Mouse (Mus musculus) neural tube, embryonic 14.5 days (tissue): ENCODE data around the gene Man2a1. TPM values are rescaled to one million over a fixed set of nuclear protein-coding genes. Genes with fewer than 3 reads are reported as not detected.

Experiments used
- ATAC-seq: fragments of 200-750 bp; cut with Nextera tagmentation; 2 replicates; pipeline ENCODE4 v1.8.0; 2017; ENCODE audit warnings: low read depth, mild to moderate bottlenecking, moderate TSS enrichment, moderate library complexity
- H3K27ac ChIP-seq: fragments of 300-500 bp; sonication (generic); 2 replicates; pipeline ENCODE4 v1.5.1; 2014; ENCODE audit warnings: low read depth, mild to moderate bottlenecking, control low read depth, low read length, moderate library complexity, mixed read lengths
- H3K27me3 ChIP-seq: fragments of 300-500 bp; sonication (generic); 2 replicates; pipeline ENCODE4 v1.6.1; 2014; ENCODE audit warnings: low read length; ENCODE audit not compliant: control insufficient read depth, insufficient read depth
- H3K36me3 ChIP-seq: fragments of 300-500 bp; sonication (generic); 2 replicates; pipeline ENCODE4 v1.6.1; 2014; ENCODE audit warnings: low read length, mixed read lengths; ENCODE audit not compliant: control insufficient read depth, insufficient read depth
- H3K4me1 ChIP-seq: fragments of 300-500 bp; sonication (generic); 2 replicates; pipeline ENCODE4 v1.6.1; 2014; ENCODE audit warnings: low read length; ENCODE audit not compliant: control insufficient read depth, insufficient read depth
- H3K4me2 ChIP-seq: fragments of 300-500 bp; sonication (generic); 2 replicates; pipeline ENCODE4 v1.6.1; 2014; ENCODE audit warnings: mild to moderate bottlenecking, low read depth, low read length, control low read depth
- H3K4me3 ChIP-seq: fragments of 300-500 bp; sonication (generic); 2 replicates; pipeline ENCODE4 v1.5.1; 2014; ENCODE audit warnings: low read depth, low read length, control low read depth, mixed read lengths
- H3K9ac ChIP-seq: fragments of 300-500 bp; sonication (generic); replicated peaks from 2 replicates; pipeline ENCODE4 v1.6.1; 2014; ENCODE audit warnings: low read depth, mild to moderate bottlenecking, control low read depth, low read length, mixed read lengths
- H3K9me3 ChIP-seq: fragments of 300-500 bp; sonication (generic); 2 replicates; pipeline ENCODE4 v1.6.1; 2016; ENCODE audit warnings: low read length; ENCODE audit not compliant: control insufficient read depth
- WGBS: fragments of 180-500 bp; shearing (Covaris S2); extraction: QIAGEN DNeasy Blood & Tissue Kit; methylation state at CpG from one replicate; pipeline ENCODE4 v1.1.7; 2014; 5-methylcytosine and 5-hydroxymethylcytosine counted together
- polyA plus RNA-seq: library from polyadenylated mRNA; unstranded; fragments of >200 nt; fragmentation: Nextera tagmentation; extraction: Ambion mirVana; gene quantifications from 2 replicates; pipeline ENCODE4 v1.2.1, GENCODE M21; 2014

Man2a1 gene
- polyA plus RNA-seq, 1 experiment from 2014 or later: 5.3 TPM

GRCm38 (mm10) chr17:64577485-64577884, 23.1 kb upstream of the Man2a1 start:
- Histone ChIP-seq H3K27me3 (no peaks in the 10 kb centered on the region), H3K9me3 (no peaks in the 10 kb centered on the region), H3K36me3 (no peaks in the 10 kb centered on the region), H3K4me2 (no peak overlapping the region), H3K9ac (no peak overlapping the region), H3K4me1 (no peaks in the 10 kb centered on the region), H3K27ac (no peak overlapping the region), H3K4me3 (no peak overlapping the region)
- 53% methylated on average over 5 of the region's 5 CpGs for WGBS
- no peak for ATAC-seq

DNA sequence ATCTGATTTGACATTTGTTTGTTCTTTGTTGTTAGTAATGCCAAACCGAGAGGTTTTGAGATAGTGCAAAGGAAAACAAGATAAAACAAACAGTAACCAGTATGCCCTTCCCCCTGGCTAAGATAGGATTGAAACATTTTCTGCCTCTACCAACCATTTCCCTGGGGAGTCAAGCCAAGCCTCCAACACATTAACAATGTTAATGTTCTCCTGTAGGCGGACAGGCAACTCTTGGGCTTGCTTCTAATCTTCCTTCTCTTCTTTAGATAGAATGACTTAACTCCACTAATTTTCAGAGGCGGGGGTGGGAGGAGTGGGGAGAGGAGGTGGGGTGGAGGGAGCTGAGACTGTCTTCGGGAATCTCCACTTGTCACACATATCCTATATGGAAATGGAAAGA, 22.2 kb upstream of the Man2a1 start:
- no peaks in the 10 kb centered on the region for H3K4me1 ChIP-seq
- no peak for ATAC-seq
- H3K4me2 ChIP-seq: no peak overlapping the region
- H3K9ac ChIP-seq: no peak overlapping the region
- H3K27me3 ChIP-seq: no peaks in the 10 kb centered on the region
- H3K4me3 ChIP-seq: no peak overlapping the region
- no peaks in the 10 kb centered on the region for H3K36me3 ChIP-seq
- WGBS: 63% methylated on average over 4 of the region's 4 CpGs
- H3K9me3 ChIP-seq: no peaks in the 10 kb centered on the region
- no peak overlapping the region for H3K27ac ChIP-seq

GRCm38 (mm10) chr17:64579696-64580095, 20.8 kb upstream of the Man2a1 start:
- no peak overlapping the region for H3K4me2 ChIP-seq
- no peak for ATAC-seq
- no peak overlapping the region for H3K27ac ChIP-seq
- no peaks in the 10 kb centered on the region for H3K4me1 ChIP-seq
- H3K36me3 ChIP-seq: no peaks in the 10 kb centered on the region
- H3K9me3 ChIP-seq: no peaks in the 10 kb centered on the region
- no peaks in the 10 kb centered on the region for H3K27me3 ChIP-seq
- H3K9ac ChIP-seq: no peak overlapping the region
- H3K4me3 ChIP-seq: no peak overlapping the region
- WGBS: 72% methylated on average over 8 of the region's 8 CpGs

DNA sequence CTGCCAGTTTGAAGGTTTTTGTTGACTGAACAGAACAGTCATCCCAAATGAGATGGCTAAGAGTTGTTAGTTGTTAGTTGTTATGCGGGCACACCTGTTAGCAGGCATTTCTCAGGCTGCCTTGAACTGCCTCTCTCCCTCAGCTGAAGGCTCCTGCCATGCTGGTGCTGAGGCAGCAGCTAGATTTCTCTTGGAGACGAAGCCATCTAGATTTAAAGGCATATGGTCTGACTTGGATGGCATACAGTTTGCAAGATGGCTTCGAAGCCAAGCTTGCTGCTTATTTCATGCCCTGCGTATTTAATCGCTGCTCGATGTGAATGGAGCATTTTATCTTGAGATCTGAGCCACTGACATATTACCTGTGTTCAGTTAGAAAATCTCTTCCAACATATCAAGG, 19.4 kb upstream of the Man2a1 start:
- Histone ChIP-seq H3K4me3 (no peak overlapping the region), H3K27ac (no peak overlapping the region), H3K27me3 (no peaks in the 10 kb centered on the region), H3K9me3 (no peaks in the 10 kb centered on the region), H3K36me3 (no peaks in the 10 kb centered on the region), H3K9ac (no peak overlapping the region), H3K4me2 (no peak overlapping the region), H3K4me1 (no peaks in the 10 kb centered on the region)
- 90% methylated on average over 6 of the region's 6 CpGs for WGBS
- ATAC-seq: no peak

- no peak for ATAC-seq
Measured at GRCm38 (mm10) chr17:64581962-64582361, 18.6 kb upstream of the Man2a1 start.

DNA sequence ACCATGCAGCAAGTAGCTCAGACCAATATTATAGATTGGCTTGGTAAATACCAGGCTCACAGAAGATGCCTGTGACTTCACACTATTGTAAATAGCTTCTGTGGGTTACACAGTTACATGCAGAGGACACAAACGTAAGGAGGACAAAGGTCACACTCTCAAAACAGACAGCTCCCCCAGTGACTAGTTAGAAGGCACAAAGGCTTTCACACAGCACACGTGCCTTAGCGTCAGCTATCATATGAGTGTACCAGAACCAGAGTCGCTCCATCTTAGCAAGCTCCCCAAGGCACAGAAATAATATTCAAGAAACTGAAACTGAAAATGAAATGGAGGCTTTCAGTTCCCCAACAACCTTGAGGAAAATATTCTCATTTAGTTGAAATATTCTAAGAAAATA, 10.1 kb upstream of the Man2a1 start:
- no peak for ATAC-seq
- Histone ChIP-seq H3K36me3 (no peaks in the 10 kb centered on the region), H3K4me3 (no peak overlapping the region), H3K27ac (no peak overlapping the region), H3K27me3 (no peaks in the 10 kb centered on the region), H3K4me2 (no peak overlapping the region), H3K4me1 (no peaks in the 10 kb centered on the region), H3K9me3 (no peaks in the 10 kb centered on the region), H3K9ac (no peak overlapping the region)
- WGBS: 57% methylated on average over 4 of the region's 4 CpGs

More at GRCm38 (mm10) chr17:64581962-64582361, 18.6 kb upstream of the Man2a1 start:
- 78% methylated on average over 3 of the region's 3 CpGs for WGBS
- Histone ChIP-seq H3K9me3 (no peaks in the 10 kb centered on the region), H3K4me2 (no peak overlapping the region), H3K9ac (no peak overlapping the region), H3K4me1 (no peaks in the 10 kb centered on the region), H3K36me3 (no peaks in the 10 kb centered on the region), H3K27me3 (no peaks in the 10 kb centered on the region), H3K27ac (no peak overlapping the region), H3K4me3 (no peak overlapping the region)

DNA sequence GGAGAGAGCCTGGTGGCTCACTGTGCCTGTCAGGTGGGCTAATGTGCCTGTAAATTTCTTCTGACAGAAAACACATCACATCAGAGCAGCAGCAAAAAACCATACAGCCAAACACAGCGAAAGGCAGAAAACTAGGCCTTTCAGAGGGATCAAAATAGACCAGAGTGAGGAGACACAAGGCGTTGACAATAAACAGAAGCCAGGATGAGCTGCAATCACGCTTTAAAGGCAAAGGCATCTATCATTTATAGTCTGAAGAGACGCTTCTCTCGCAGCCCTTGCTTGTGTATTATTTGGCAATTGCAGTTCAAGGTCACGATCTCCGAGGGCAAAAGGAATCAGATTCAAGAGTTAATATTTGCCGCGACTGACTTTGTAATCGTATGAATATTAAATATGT, 9.2 kb upstream of the Man2a1 start:
- Histone ChIP-seq H3K9ac (no peak overlapping the region), H3K27ac (no peak overlapping the region), H3K27me3 (no peaks in the 10 kb centered on the region), H3K36me3 (no peaks in the 10 kb centered on the region), H3K9me3 (no peaks in the 10 kb centered on the region), H3K4me1 (no peaks in the 10 kb centered on the region), H3K4me2 (no peak overlapping the region), H3K4me3 (no peak overlapping the region)
- WGBS: 69% methylated on average over 10 of the region's 10 CpGs
- ATAC-seq: no peak

DNA sequence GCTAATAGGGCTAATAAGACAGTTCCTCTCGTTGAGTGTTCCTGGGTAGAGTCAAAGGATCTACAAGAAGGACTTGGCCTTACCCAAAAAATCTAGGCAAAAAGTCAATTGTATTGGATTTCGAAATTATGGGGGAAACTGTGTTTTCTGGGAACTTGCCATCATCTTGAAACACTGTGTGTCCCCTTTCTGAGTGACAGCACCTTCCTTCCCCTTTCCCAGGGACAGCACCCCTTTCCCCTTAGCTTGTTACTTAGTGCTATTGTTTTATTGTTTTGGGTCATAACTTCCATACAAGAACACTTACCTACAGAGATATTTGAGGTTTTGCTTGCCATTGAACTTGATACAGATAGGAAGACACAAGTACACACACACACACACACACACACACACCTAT, 8.2 kb upstream of the Man2a1 start:
- Histone ChIP-seq H3K4me1 (no peaks in the 10 kb centered on the region), H3K27me3 (no peaks in the 10 kb centered on the region), H3K27ac (no peak overlapping the region), H3K4me3 (no peak overlapping the region), H3K9ac (no peak overlapping the region), H3K36me3 (no peaks in the 10 kb centered on the region), H3K4me2 (no peak overlapping the region), H3K9me3 (no peaks in the 10 kb centered on the region)
- ATAC-seq: no peak
- 82% methylated on average over 2 of the region's 2 CpGs for WGBS

- Histone ChIP-seq H3K4me2 (no peak overlapping the region), H3K27ac (no peak overlapping the region), H3K4me3 (no peak overlapping the region), H3K4me1 (no peaks in the 10 kb centered on the region), H3K9ac (no peak overlapping the region), H3K27me3 (no peaks in the 10 kb centered on the region), H3K9me3 (no peaks in the 10 kb centered on the region), H3K36me3 (no peaks in the 10 kb centered on the region)
- ATAC-seq: no peak
- WGBS: 88% methylated on average over 3 of the region's 3 CpGs
Measured at GRCm38 (mm10) chr17:64592788-64593187, 7.7 kb upstream of the Man2a1 start.

DNA sequence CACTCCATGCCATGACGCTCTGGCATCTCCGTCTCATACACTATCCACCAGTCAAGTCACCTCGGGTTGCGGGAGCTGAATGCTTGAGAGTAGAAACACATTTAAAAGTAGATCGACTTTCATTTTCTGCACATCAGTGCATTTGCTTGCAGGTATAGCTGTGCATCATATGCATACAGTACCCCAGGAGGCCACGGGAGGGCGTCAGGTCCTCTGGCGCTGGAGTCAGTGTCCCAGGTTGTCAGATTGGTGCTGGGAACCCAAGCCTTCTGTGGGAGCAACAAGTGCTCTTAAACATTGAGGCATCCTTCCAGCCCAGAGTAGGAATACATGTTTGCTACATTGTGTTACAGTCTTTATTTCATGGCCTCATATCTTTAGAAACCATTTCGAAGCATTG, 2.8 kb upstream of the Man2a1 start:
- H3K4me1 ChIP-seq: peaks cover 5% of the 10 kb centered on the region; the same call in 1 of the 2 replicates
- no peaks in the 10 kb centered on the region for H3K36me3 ChIP-seq
- H3K9me3 ChIP-seq: no peaks in the 10 kb centered on the region
- ATAC-seq: no peak
- no peaks in the 10 kb centered on the region for H3K27me3 ChIP-seq
- WGBS: 90% methylated on average over 9 of the region's 9 CpGs
- H3K4me3 ChIP-seq: no peak overlapping the region
- H3K27ac ChIP-seq: no peak overlapping the region
- H3K9ac ChIP-seq: no peak overlapping the region
- H3K4me2 ChIP-seq: no peak overlapping the region
